Mouse (Mus musculus) embryonic stem cell, embryonic (primary cell): ENCODE results near the gene Sptlc2.

Experiments
- CTCF ChIA-PET, 4 experiments: fragments of 300-600 bp in 2 of 4; fragments of 350-600 bp in 2 of 4; sonication (Branson Sonifier 250); formaldehyde crosslinking; loops; one replicate each; lab custom pipeline; 2022; ENCODE audit warnings: inconsistent platforms in 2 of 4; lab: Charles Lee
- POLR2A ChIA-PET, 4 experiments: fragments of 300-600 bp in 2 of 4; fragments of 350-600 bp in 2 of 4; sonication (Branson Sonifier 250); formaldehyde crosslinking; loops; one replicate each; lab custom pipeline; 2022; ENCODE audit warnings: antibody characterized with exemption in 4 of 4, inconsistent platforms in 1 of 4; lab: Charles Lee

Sptlc2 gene

DNA sequence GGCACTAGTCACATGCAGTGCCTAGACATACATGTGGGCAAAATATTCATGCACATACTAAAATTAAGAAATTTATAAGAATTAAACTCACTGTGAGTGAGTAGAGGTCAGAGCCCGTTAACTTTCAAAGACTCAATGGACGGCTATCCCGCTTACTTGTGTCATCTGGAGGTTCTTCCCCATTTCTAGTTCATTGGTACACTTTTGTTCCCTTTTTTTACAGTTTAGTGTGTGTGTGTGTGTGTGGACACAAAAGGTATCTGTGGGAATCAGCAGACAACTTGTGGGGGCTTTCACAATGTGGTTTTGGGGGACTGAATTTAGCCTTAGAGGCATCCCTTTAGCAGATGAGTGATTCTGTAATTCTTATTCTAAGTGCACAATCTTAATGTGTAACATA, 62.7 kb downstream of the Sptlc2 start:
- POLR2A ChIA-PET = interaction anchor here in 2 of 4 experiments (1.0 to 10.7 kb wide), 10 partner anchors 7 to 117 kb away, joined by 3 to 193 read pairs (median 8); no protein-coding TSS in a partner anchor
- CTCF ChIA-PET = no interaction called here

- CTCF ChIA-PET = no interaction called here
- POLR2A ChIA-PET = interaction anchor here (0.6 to 23.1 kb wide), 22 partner anchors 10 to 153 kb away, joined by 3 to 389 read pairs (median 10); partner anchors contain the start of genes Ahsa1 (in 3 of the 4), Vipas39 (in 3 of the 4), Snw1 (in 1 of the 4) and Sptlc2 (in 1 of the 4)
Observed at GRCm38 (mm10) chr12:87319229-87319628, 68.9 kb downstream of the Sptlc2 start.

GRCm38 (mm10) chr12:87317951-87318350, 70.2 kb downstream of the Sptlc2 start:
- ChIA-PET POLR2A (interaction anchor here in 3 of 4 experiments (0.7 to 23.1 kb wide), 35 partner anchors 8 to 847 kb away, joined by 3 to 389 read pairs (median 7); partner anchors contain the start of genes Ahsa1 (in 3 of the 3), Vipas39 (in 2 of the 3), Gstz1 (in 1 of the 3) and Pomt2 (in 1 of the 3)), CTCF (interaction anchor here in 1 of 4 experiments (0.8 kb wide), 1 partner anchor 13 kb away, joined by 3 read pairs; no protein-coding TSS in a partner anchor)

DNA sequence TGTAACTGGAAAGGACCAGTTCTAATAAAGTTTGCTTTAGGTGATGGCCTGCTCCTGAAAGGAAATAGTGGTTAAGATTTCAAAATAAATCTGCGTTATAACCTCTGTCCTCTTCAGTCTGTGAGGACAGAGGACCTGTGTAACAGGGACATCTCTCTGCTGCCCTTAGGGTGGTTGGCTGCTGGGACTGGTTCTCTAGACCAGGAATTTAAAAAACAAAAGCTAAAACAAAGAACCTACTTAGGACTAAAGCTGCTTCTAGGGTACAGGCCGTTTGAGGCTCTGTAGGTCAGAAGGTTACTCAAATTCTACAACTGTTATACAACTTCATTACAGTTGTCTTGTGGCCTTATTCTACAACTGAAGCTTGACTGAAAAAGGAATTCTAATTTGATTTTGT, 75.1 kb downstream of the Sptlc2 start:
- ChIA-PET POLR2A (interaction anchor here (0.5 to 23.1 kb wide), 44 partner anchors 8 to 812 kb away, joined by 3 to 389 read pairs (median 6); partner anchors contain the start of genes Ahsa1 (in 1 of the 4), Gstz1 (in 1 of the 4), Irf2bpl (in 1 of the 4) and Pomt2 (in 1 of the 4)), CTCF (interaction anchor here in 3 of 4 experiments (0.5 to 1.5 kb wide), 4 partner anchors 20 to 541 kb away, joined by 3 to 6 read pairs (median 4); no protein-coding TSS in a partner anchor)

DNA sequence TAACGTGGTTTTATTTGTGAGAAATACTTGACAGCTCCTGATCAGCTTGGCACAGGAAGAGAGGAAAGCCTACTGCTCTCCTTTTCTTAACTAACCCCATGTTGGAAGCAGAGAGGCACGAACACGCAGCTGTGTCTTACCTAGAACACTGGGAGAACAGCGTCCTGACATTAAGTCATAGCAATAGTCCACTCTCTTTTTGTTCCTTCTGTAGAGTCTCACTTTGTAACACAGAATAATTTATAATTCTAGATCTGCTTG, 81.6 kb downstream of the Sptlc2 start:
- CTCF ChIA-PET = interaction anchor here in 2 of 4 experiments (0.8 to 1.5 kb wide), 2 partner anchors 26 to 37 kb away, joined by 3 read pairs; no protein-coding TSS in a partner anchor
- POLR2A ChIA-PET = interaction anchor here in 3 of 4 experiments (1.3 to 23.1 kb wide), 8 partner anchors 9 to 39 kb away, joined by 4 to 389 read pairs (median 78); no protein-coding TSS in a partner anchor

DNA sequence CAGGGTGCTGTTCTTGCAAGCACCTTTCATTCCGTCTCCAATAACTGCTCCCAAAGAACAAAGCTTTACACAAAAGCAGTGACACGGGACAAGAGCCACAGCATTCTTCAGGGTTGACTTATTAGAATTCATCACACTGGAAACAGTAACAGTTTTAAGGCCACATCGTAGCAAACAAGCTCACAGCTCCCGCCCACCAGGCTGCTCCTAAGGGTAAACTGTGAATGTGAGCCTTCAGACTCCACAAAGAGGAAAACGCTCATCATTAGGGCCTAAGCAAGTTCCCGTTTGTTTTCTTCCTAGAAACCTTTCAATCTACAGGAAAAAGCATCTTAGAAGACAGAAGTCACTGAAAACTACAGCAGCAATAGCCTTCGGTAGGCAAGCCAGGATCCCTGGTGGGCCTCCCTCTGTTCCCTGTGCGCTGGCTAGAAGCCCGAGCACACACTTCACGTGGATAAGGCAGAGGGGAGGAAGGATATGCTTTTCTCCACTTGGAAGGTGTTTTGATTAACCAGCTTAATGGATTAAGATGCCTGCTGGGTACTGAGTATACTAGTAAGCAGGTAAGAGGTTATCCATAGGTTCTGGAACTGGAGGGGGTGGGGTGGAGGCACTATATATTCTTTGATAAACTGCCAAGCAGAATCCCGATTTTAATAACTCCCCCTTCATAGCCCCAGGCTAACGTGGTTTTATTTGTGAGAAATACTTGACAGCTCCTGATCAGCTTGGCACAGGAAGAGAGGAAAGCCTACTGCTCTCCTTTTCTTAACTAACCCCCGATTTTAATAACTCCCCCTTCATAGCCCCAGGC, 82.2 kb downstream of the Sptlc2 start:
- CTCF ChIA-PET = interaction anchor here in 2 of 4 experiments (0.8 to 1.5 kb wide), 2 partner anchors 26 to 36 kb away, joined by 3 read pairs; no protein-coding TSS in a partner anchor
- POLR2A ChIA-PET = interaction anchor here (0.5 to 23.1 kb wide), 18 partner anchors 10 to 107 kb away, joined by 3 to 389 read pairs (median 4); partner anchors contain the start of genes Ahsa1 (in 1 of the 4) and Vipas39 (in 1 of the 4)

GRCm38 (mm10) chr12:87301189-87301588, 87.0 kb downstream of the Sptlc2 start:
- ChIA-PET CTCF (interaction anchor here (0.6 to 1.7 kb wide), 7 partner anchors 11 to 832 kb away, joined by 3 to 6 read pairs (median 5); partner anchors contain the start of genes Ahsa1 (in 1 of the 4) and Vipas39 (in 1 of the 4)), POLR2A (interaction anchor here (0.5 to 23.1 kb wide), 33 partner anchors 8 to 849 kb away, joined by 3 to 389 read pairs (median 6); partner anchors contain the start of genes Ahsa1 (in 2 of the 4), Sptlc2 (in 2 of the 4), Pomt2 (in 1 of the 4) and Vipas39 (in 1 of the 4))

DNA sequence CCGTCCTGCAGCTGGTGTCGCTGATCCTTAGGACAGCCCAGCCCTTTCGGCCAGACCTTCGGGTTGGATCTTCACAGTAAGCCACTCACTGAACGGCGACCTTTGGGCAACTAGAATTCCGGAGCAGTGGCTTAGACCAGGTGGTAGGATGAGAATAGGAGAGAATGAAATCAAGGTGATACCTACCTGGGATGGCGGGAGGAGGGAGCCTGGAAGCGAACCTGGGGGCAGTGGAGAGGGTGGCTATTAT, 87.8 kb downstream of the Sptlc2 start:
- ChIA-PET POLR2A (interaction anchor here (0.6 to 23.1 kb wide), 31 partner anchors 8 to 127 kb away, joined by 3 to 389 read pairs (median 6); partner anchors contain the start of genes Ahsa1 (in 2 of the 4), Sptlc2 (in 2 of the 4) and Vipas39 (in 1 of the 4)), CTCF (interaction anchor here in 3 of 4 experiments (0.6 to 1.7 kb wide), 6 partner anchors 12 to 34 kb away, joined by 3 to 6 read pairs (median 5); partner anchors contain the start of genes Ahsa1 (in 1 of the 3) and Vipas39 (in 1 of the 3))

DNA sequence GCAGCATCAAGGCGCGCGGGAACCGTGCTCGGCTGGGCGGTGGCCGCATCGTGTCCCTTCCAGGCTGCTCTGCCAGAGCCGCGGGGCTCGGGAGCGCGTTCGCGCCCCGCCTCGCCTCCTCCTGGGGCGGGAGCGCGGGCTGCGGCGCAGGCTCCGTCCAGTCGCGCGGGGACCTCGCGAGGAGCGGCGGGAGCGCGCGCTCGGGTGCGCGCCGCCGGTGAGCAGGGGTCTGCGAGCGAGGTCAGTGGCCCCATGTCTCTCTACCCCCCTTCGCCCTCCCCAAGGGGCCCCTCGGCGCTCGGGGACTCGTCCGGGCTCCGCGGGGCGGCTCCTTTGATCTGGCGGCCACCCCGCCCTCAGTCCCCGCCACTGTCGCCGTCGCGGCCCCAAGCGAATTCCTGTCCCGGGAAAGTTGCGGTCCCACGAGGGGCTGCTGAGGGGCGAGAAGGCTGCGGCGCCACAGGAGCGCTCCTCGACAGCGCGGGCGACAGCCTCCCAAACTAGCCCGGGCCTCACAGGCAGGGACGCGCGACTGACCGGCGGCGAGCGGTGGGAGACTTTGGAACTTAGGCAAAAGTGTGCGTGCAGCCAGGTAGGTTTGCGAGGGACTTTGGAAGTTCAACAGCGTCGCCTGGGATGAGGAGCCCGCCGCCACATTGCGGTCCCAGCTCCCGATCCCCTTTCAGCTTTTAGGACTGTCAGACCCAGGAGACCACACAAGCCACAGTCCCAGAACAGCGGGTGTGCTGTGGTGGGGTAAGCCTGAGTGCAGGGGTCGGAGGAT, 88.3 kb downstream of the Sptlc2 start, which contains the start of gene Ism2:
Ism2 (minus strand) TSS at position 49 of the 784 bp plus-strand sequence.
- CTCF ChIA-PET = interaction anchor here in 2 of 4 experiments (0.6 to 1.7 kb wide), 5 partner anchors 19 to 33 kb away, joined by 4 to 6 read pairs (median 5); no protein-coding TSS in a partner anchor

GRCm38 (mm10) chr12:87299037-87299656, 89.0 kb downstream of the Sptlc2 start:
- ChIA-PET CTCF (interaction anchor here in 1 of 4 experiments (0.6 kb wide), 1 partner anchor 79 kb away, joined by 4 read pairs; no protein-coding TSS in a partner anchor), POLR2A (interaction anchor here in 3 of 4 experiments (0.7 to 12.6 kb wide), 9 partner anchors 10 to 32 kb away, joined by 3 to 209 read pairs (median 4); partner anchors contain the start of gene Ahsa1 (in 1 of the 3))

More for the DNA sequence above, 88.3 kb downstream of the Sptlc2 start, which contains the start of gene Ism2:
- POLR2A ChIA-PET = interaction anchor here (0.6 to 23.1 kb wide), 25 partner anchors 8 to 75 kb away, joined by 3 to 389 read pairs (median 7); partner anchors contain the start of genes Ahsa1 (in 2 of the 4) and Vipas39 (in 1 of the 4)

GRCm38 (mm10) chr12:87293934-87294333, 94.2 kb downstream of the Sptlc2 start:
- CTCF ChIA-PET = interaction anchor here in 3 of 4 experiments (0.8 to 1.4 kb wide), 7 partner anchors 10 to 241 kb away, joined by 3 to 5 read pairs (median 3); no protein-coding TSS in a partner anchor
- POLR2A ChIA-PET = interaction anchor here (0.5 to 12.6 kb wide), 22 partner anchors 10 to 341 kb away, joined by 3 to 209 read pairs (median 4); partner anchors contain the start of genes Gstz1 (in 1 of the 4) and Pomt2 (in 1 of the 4)

DNA sequence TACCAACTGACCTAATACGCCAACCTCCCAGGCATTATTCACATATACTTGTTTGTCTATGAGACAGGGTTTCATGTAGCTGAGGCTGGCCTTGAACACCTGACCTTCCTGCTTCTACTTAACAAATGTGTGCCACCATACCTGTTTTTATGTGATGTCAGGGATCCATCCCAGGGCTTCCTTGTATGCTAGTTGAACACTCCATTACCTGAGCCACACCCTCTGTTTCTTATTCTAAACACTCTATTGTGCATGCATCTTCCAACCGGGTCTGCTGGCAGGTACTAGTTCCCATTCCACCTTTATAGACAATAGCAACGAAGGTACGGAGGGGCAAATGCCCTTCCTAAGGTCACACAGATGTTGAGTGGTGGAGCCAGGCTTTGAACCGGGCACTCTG, 99.1 kb downstream of the Sptlc2 start:
- ChIA-PET POLR2A (interaction anchor here in 3 of 4 experiments (0.6 to 12.6 kb wide), 21 partner anchors 9 to 488 kb away, joined by 3 to 209 read pairs (median 5); partner anchors contain the start of genes Ahsa1 (in 1 of the 3) and Vipas39 (in 1 of the 3)), CTCF (no interaction called here)

GRCm38 (mm10) chr12:87284726-87285125, 103.4 kb downstream of the Sptlc2 start:
- POLR2A ChIA-PET = interaction anchor here (0.6 to 15.6 kb wide), 29 partner anchors 8 to 323 kb away, joined by 3 to 389 read pairs (median 4); partner anchors contain the start of genes Ahsa1 (in 3 of the 4) and Vipas39 (in 3 of the 4)
- CTCF ChIA-PET = interaction anchor here in 2 of 4 experiments (0.8 to 1.2 kb wide), 2 partner anchors 46 to 196 kb away, joined by 3 read pairs; no protein-coding TSS in a partner anchor

- ChIA-PET CTCF (interaction anchor here in 2 of 4 experiments (0.7 to 1.2 kb wide), 7 partner anchors 9 to 282 kb away, joined by 3 to 5 read pairs (median 3); no protein-coding TSS in a partner anchor), POLR2A (interaction anchor here (0.6 to 15.6 kb wide), 40 partner anchors 8 to 341 kb away, joined by 3 to 389 read pairs (median 4); partner anchors contain the start of genes Ahsa1 (in 3 of the 4), Vipas39 (in 3 of the 4), Gstz1 (in 1 of the 4) and Pomt2 (in 1 of the 4))
Observed at GRCm38 (mm10) chr12:87284268-87284667, 103.9 kb downstream of the Sptlc2 start.

DNA sequence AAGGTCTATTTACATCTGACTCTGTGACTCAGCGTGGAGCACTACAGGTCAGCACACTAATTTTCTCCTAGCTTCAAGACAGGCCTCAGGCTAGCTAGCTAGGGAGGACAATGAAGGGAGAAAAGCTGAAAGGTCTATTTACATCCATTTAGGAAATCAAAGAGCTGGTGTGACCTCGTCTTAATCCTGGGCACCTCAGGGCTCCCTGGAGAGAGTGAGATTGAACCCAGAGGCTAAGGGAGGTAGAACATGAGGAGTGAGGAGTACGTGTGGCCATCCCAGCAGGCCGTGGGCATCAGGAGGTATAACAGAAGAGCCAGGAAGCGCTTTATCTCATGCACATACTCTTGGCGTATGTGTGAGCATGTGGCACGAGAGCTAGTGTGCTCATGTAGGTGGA, 104.4 kb downstream of the Sptlc2 start:
- POLR2A ChIA-PET = interaction anchor here (0.5 to 15.6 kb wide), 34 partner anchors 9 to 594 kb away, joined by 3 to 389 read pairs (median 5); partner anchors contain the start of genes Ahsa1 (in 3 of the 4), Vipas39 (in 3 of the 4), Gstz1 (in 1 of the 4) and Pomt2 (in 1 of the 4)
- CTCF ChIA-PET = interaction anchor here in 3 of 4 experiments (0.6 to 1.2 kb wide), 9 partner anchors 9 to 281 kb away, joined by 3 to 5 read pairs (median 3); no protein-coding TSS in a partner anchor
